Mouse (Mus musculus): ENCODE measurements around the gene Tnfrsf9. TPM values are rescaled to one million over a fixed set of nuclear protein-coding genes. Genes with fewer than 3 reads are reported as not detected.

Tnfrsf9 gene
- 0.33 and 0.36 TPM in 2 replicates for polyA plus RNA-seq (2015; fragmentation: Nextera tagmentation; extraction: Ambion mirVana)

DNA sequence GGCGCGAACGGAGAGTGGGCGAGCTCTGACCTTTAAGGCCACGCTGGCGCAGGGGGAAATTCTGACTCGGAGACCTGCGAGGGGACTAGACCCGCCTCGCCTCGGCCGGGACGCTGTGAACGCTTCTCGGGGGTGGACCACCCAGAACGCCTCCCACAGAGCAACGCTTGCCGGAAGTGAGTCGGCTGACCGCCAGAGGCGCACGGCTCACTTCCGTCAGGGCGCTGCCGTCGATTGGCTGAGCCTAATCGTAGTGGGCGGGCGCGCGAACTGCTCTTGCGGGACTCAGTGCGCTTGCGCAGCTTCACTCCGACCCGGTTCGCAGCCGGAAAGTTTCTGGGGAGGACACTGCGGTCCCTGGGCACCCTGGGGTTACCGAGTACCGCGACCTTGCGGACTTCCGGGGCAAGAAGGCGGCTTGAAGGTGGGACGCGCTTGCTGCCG, at the start of gene Tnfrsf9, which contains the start of gene Park7:
Tnfrsf9 (plus strand) TSS at position 273 of the 444 bp plus-strand sequence.
Park7 (minus strand) TSS at position 148 of the 444 bp plus-strand sequence.
- Histone ChIP-seq H3K27ac (ENCODE audit: low read depth) (peak within 1 kb of the TSS; percentile 97), H3K9me3 (ENCODE audit: low read length) (no peaks in the 10 kb centered on the region), H3K4me1 (ENCODE audit: insufficient read depth) (peaks cover 30% of the 10 kb centered on the region), H3K4me2 (ENCODE audit: low read depth, low read length) (peak within 1 kb of the TSS; percentile 80), H3K36me3 (replicated peaks; ENCODE audit: insufficient read depth, low read length) (no peaks in the 10 kb centered on the region), H3K27me3 (ENCODE audit: insufficient read depth, low read length) (no peaks in the 10 kb centered on the region), H3K4me3 (ENCODE audit: low read depth, low read length) (peak within 1 kb of the TSS; percentile 81), H3K9ac (replicated peaks) (peak within 1 kb of the TSS; percentile 86)
- 2% methylated on average over 48 of the region's 48 CpGs for WGBS (ENCODE audit: insufficient replicate concordance)
- TF ChIP-seq EP300 (IDR thresholded peaks at IDR 0.05; ENCODE audit: low read depth) (no peak), CTCF (IDR thresholded peaks at IDR 0.05; ENCODE audit: low read depth) (peak; percentile 92)
- ATAC-seq, result peak; percentile 81
- peak; percentile 97 for DNase-seq

DNA sequence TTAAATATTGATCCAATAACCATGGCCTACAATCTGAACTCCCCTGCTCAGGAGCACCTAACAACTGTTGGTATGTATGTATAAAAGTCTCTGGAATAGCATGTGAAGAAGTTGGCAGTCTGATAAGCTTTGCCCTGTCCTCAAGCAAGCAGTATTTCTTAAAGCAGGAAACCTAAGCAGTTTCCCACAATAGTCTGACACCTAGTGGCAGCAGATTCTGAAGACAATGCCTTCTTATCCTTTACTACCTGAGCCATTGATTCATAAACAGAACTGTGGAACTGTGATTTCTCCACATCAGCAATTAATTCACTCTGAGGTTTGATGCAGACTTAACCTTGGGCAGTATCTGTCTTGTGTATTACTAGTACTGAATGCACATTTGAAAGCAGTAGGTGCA, 49.0 kb upstream of the Tnfrsf9 start:
- no peak for DNase-seq
- Histone ChIP-seq H3K4me2 (ENCODE audit: low read depth, low read length) (no peak overlapping the region), H3K9ac (replicated peaks) (no peak overlapping the region), H3K4me1 (ENCODE audit: insufficient read depth) (peaks cover 3% of the 10 kb centered on the region; the same call in 1 of the 2 replicates), H3K9me3 (ENCODE audit: low read length) (no peaks in the 10 kb centered on the region), H3K36me3 (replicated peaks; ENCODE audit: insufficient read depth, low read length) (peaks cover 33% of the 10 kb centered on the region), H3K27me3 (ENCODE audit: insufficient read depth, low read length) (no peaks in the 10 kb centered on the region), H3K4me3 (ENCODE audit: low read depth, low read length) (no peak overlapping the region), H3K27ac (ENCODE audit: low read depth) (no peak overlapping the region)
- TF ChIP-seq EP300 (IDR thresholded peaks at IDR 0.05; ENCODE audit: low read depth) (no peak), CTCF (IDR thresholded peaks at IDR 0.05; ENCODE audit: low read depth) (peak; percentile 53)
- ATAC-seq, result no peak

- Histone ChIP-seq H3K4me2 (ENCODE audit: low read depth, low read length) (no peak overlapping the region), H3K27ac (ENCODE audit: low read depth) (no peak overlapping the region), H3K9ac (replicated peaks) (no peak overlapping the region), H3K4me3 (ENCODE audit: low read depth, low read length) (no peak overlapping the region), H3K36me3 (replicated peaks; ENCODE audit: insufficient read depth, low read length) (peaks cover 33% of the 10 kb centered on the region), H3K9me3 (ENCODE audit: low read length) (no peaks in the 10 kb centered on the region), H3K4me1 (ENCODE audit: insufficient read depth) (peaks cover 3% of the 10 kb centered on the region; the same call in 1 of the 2 replicates), H3K27me3 (ENCODE audit: insufficient read depth, low read length) (no peaks in the 10 kb centered on the region)
- DNase-seq (no peak), ATAC-seq (no peak)
- WGBS (ENCODE audit: insufficient replicate concordance), result 76% methylated on average over 11 of the region's 11 CpGs
- no peak for TF ChIP-seq EP300 (IDR thresholded peaks at IDR 0.05; ENCODE audit: low read depth)
- TF ChIP-seq CTCF (IDR thresholded peaks at IDR 0.05; ENCODE audit: low read depth), result no peak
These were observed 48.3 kb upstream of the Tnfrsf9 start for GRCm38 (mm10) chr4:150866069-150866468.

- H3K9me3 ChIP-seq (ENCODE audit: low read length), result no peaks in the 10 kb centered on the region
- H3K27ac ChIP-seq (ENCODE audit: low read depth), result no peak overlapping the region
- TF ChIP-seq CTCF (IDR thresholded peaks at IDR 0.05; ENCODE audit: low read depth) (no peak), EP300 (IDR thresholded peaks at IDR 0.05; ENCODE audit: low read depth) (no peak)
- 83% methylated on average over 12 of the region's 12 CpGs for WGBS (ENCODE audit: insufficient replicate concordance)
- H3K4me2 ChIP-seq (ENCODE audit: low read depth, low read length), result no peak overlapping the region
- no peaks in the 10 kb centered on the region for H3K27me3 ChIP-seq (ENCODE audit: insufficient read depth, low read length)
- no peak for DNase-seq
- H3K4me1 ChIP-seq (ENCODE audit: insufficient read depth), result peaks cover 3% of the 10 kb centered on the region; the same call in 1 of the 2 replicates
- H3K4me3 ChIP-seq (ENCODE audit: low read depth, low read length), result no peak overlapping the region
- H3K9ac ChIP-seq (replicated peaks), result no peak overlapping the region
- no peak for ATAC-seq
- peaks cover 33% of the 10 kb centered on the region for H3K36me3 ChIP-seq (replicated peaks; ENCODE audit: insufficient read depth, low read length)
These were observed 47.9 kb upstream of the Tnfrsf9 start for GRCm38 (mm10) chr4:150866494-150866893.

GRCm38 (mm10) chr4:150868161-150868560, 46.2 kb upstream of the Tnfrsf9 start:
- WGBS (ENCODE audit: insufficient replicate concordance), result 73% methylated on average over 6 of the region's 6 CpGs
- Histone ChIP-seq H3K4me2 (ENCODE audit: low read depth, low read length) (no peak overlapping the region), H3K27me3 (ENCODE audit: insufficient read depth, low read length) (no peaks in the 10 kb centered on the region), H3K4me1 (ENCODE audit: insufficient read depth) (peaks cover 9% of the 10 kb centered on the region), H3K36me3 (replicated peaks; ENCODE audit: insufficient read depth, low read length) (peaks cover 33% of the 10 kb centered on the region), H3K9ac (replicated peaks) (no peak overlapping the region), H3K4me3 (ENCODE audit: low read depth, low read length) (no peak overlapping the region), H3K9me3 (ENCODE audit: low read length) (no peaks in the 10 kb centered on the region), H3K27ac (ENCODE audit: low read depth) (no peak overlapping the region)
- TF ChIP-seq EP300 (IDR thresholded peaks at IDR 0.05; ENCODE audit: low read depth) (no peak), CTCF (IDR thresholded peaks at IDR 0.05; ENCODE audit: low read depth) (no peak)
- ATAC-seq (no peak), DNase-seq (no peak)

GRCm38 (mm10) chr4:150868859-150869258, 45.5 kb upstream of the Tnfrsf9 start:
- TF ChIP-seq EP300 (IDR thresholded peaks at IDR 0.05; ENCODE audit: low read depth), result no peak
- no peak for TF ChIP-seq CTCF (IDR thresholded peaks at IDR 0.05; ENCODE audit: low read depth)
- Histone ChIP-seq H3K9me3 (ENCODE audit: low read length) (no peaks in the 10 kb centered on the region), H3K27ac (ENCODE audit: low read depth) (0 out of 2 replicates have a peak overlapping the region, but pooled peaks have one; percentile 13), H3K9ac (replicated peaks) (no peak overlapping the region), H3K4me2 (ENCODE audit: low read depth, low read length) (no peak overlapping the region), H3K27me3 (ENCODE audit: insufficient read depth, low read length) (no peaks in the 10 kb centered on the region), H3K4me1 (ENCODE audit: insufficient read depth) (peaks cover 9% of the 10 kb centered on the region), H3K36me3 (replicated peaks; ENCODE audit: insufficient read depth, low read length) (peaks cover 30% of the 10 kb centered on the region), H3K4me3 (ENCODE audit: low read depth, low read length) (no peak overlapping the region)
- WGBS (ENCODE audit: insufficient replicate concordance), result 67% methylated on average over 2 of the region's 2 CpGs
- no peak for ATAC-seq
- DNase-seq, result no peak
